8 mouse cellular contexts compared by ENCODE assay signal in the genomic region with DNA sequence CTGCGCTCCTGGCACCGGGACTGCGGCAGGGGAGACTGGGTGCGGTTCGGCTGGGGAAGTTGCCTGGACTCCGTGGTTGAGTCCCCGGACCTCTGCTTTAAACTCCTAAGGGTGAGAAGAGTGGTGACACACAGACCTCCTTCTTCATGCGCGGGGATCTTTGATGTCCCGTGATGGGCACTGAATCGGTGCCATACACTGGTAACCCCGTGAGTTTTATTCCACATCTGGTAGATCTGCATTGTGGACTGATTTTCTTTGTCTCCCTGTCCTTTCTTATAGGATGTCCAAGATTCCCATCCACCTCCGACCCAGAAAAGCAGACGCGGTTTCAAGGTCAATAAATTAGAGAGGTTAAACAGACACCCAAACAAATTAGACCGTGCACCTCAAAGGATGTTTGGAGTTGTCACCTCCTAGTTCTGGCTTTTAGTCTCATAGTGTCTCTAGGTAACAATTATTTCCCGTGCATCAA. TPM values are rescaled to one million over a fixed set of nuclear protein-coding genes. Genes with fewer than 3 reads are reported as not detected.
DNase-seq lines count a peak whose midpoint lies in the region; ATAC-seq and TF ChIP-seq lines count a peak whose summit lies in the region.

No protein-coding gene starts in this region.

- DNase-seq in heart, adult 11 months: peak; percentile 75
- no peak for DNase-seq in heart, adult 18-20 months
- no peak for DNase-seq in MN1 (ENCODE audit: low spot score)
- DNase-seq in thymus, postnatal 36 days: no peak

- no peaks in the 10 kb centered on the region for H3K36me3 ChIP-seq in E14TG2a.4 (ENCODE audit: insufficient read depth, low read length)
- no peaks in the 10 kb centered on the region for H3K36me3 ChIP-seq in heart, embryonic 15.5 days
- no peaks in the 10 kb centered on the region for H3K36me3 ChIP-seq in liver, embryonic 15.5 days (replicated peaks)

- peak overlapping the region; percentile 79 for H3K4me3 ChIP-seq in E14TG2a.4 (replicated peaks; ENCODE audit: low read length)
- peak overlapping the region; percentile 47 for H3K4me3 ChIP-seq in heart, embryonic 15.5 days
- H3K4me3 ChIP-seq in liver, embryonic 15.5 days (replicated peaks): peak overlapping the region; percentile 30

- peaks cover 47% of the 10 kb centered on the region for H3K27me3 ChIP-seq in E14TG2a.4 (ENCODE audit: insufficient read depth, low read length)
- H3K27me3 ChIP-seq in heart, embryonic 15.5 days: peaks cover 50% of the 10 kb centered on the region
- H3K27me3 ChIP-seq in liver, embryonic 15.5 days: peaks cover 50% of the 10 kb centered on the region

- H3K27ac ChIP-seq in heart, embryonic 15.5 days: no peak overlapping the region
- H3K27ac ChIP-seq in liver, embryonic 15.5 days (replicated peaks): no peak overlapping the region

- peaks cover 9% of the 10 kb centered on the region for H3K4me1 ChIP-seq in E14TG2a.4 (replicated peaks; ENCODE audit: low read depth, low read length)
- peaks cover 15% of the 10 kb centered on the region for H3K4me1 ChIP-seq in heart, embryonic 15.5 days (replicated peaks)
- H3K4me1 ChIP-seq in liver, embryonic 15.5 days (replicated peaks): peaks cover 8% of the 10 kb centered on the region; the same call in 1 of the 2 replicates

- no peak overlapping the region for H3K9ac ChIP-seq in heart, embryonic 15.5 days
- no peak overlapping the region for H3K9ac ChIP-seq in liver, embryonic 15.5 days

- no peak for TF ChIP-seq CTCF in E14TG2a.4 (conservative IDR thresholded peaks at IDR 0.05; ENCODE audit: low read length)

- ATAC-seq in heart, embryonic 15.5 days (replicated peaks; ENCODE audit: insufficient number of reproducible peaks, insufficient read depth, low FRiP score, low read depth): no peak
- no peak for ATAC-seq in liver, embryonic 15.5 days (ENCODE audit: insufficient read depth)
- ATAC-seq in megakaryocyte-erythroid progenitor cell, adult 5-6 weeks (replicated peaks; ENCODE audit: low FRiP score, low TSS enrichment, poor library complexity, severe bottlenecking): no peak

- H3K9me3 ChIP-seq in E14TG2a.4 (ENCODE audit: low read length): no peaks in the 10 kb centered on the region
- H3K9me3 ChIP-seq in heart, embryonic 15.5 days (replicated peaks): no peaks in the 10 kb centered on the region
- H3K9me3 ChIP-seq in liver, embryonic 15.5 days (replicated peaks): no peaks in the 10 kb centered on the region

- 3% methylated on average over 17 of the region's 17 CpGs for WGBS in heart, embryonic 15.5 days
- 2% methylated on average over 17 of the region's 17 CpGs for WGBS in liver, embryonic 15.5 days (ENCODE audit: insufficient replicate concordance)

- peak overlapping the region; percentile 81 for H3K4me2 ChIP-seq in heart, embryonic 15.5 days
- H3K4me2 ChIP-seq in liver, embryonic 15.5 days: peak overlapping the region; percentile 48

RNA-seq across cellular contexts. Expression of a gene that starts 0.3 kb away (rescaled TPM):
- total RNA-seq in heart, adult 18-20 months (2021): under 1 TPM; 0.10 to 0.62 TPM
- polyA plus RNA-seq in heart, embryonic 15.5 days (2015; fragmentation: Nextera tagmentation; extraction: Ambion mirVana): 0.09 and 0.24 TPM in 2 replicates
- polyA plus RNA-seq in liver, embryonic 15.5 days (2015; fragmentation: Nextera tagmentation; extraction: Ambion mirVana): 1.4 and 1.8 TPM in 2 replicates
- 0.37 and 1.7 TPM in 2 replicates for total RNA-seq in megakaryocyte-erythroid progenitor cell, adult 5-6 weeks (2014; fragmentation: Nextera tagmentation)
- 2.4 and 4.6 TPM in 2 replicates for total RNA-seq in megakaryocyte-erythroid progenitor cell, adult 5-6 weeks (2017)

RNA-seq across cellular contexts. Expression of a gene that starts 29.4 kb away (rescaled TPM):
- 10 to 100 TPM; 21.1 to 34.4 TPM for total RNA-seq in heart, adult 18-20 months (2021)
- polyA plus RNA-seq in heart, embryonic 15.5 days (2015; fragmentation: Nextera tagmentation; extraction: Ambion mirVana): 43.2 and 43.5 TPM in 2 replicates
- 28.7 and 30.0 TPM in 2 replicates for polyA plus RNA-seq in liver, embryonic 15.5 days (2015; fragmentation: Nextera tagmentation; extraction: Ambion mirVana)
- 279 and 362 TPM in 2 replicates for total RNA-seq in megakaryocyte-erythroid progenitor cell, adult 5-6 weeks (2014; fragmentation: Nextera tagmentation)
- 189 and 195 TPM in 2 replicates for total RNA-seq in megakaryocyte-erythroid progenitor cell, adult 5-6 weeks (2017)

Comparison
In these comparisons a context has a peak if more than half of its experiments do, and no peak if none do; other contexts are left out.
1. RNA of a gene that starts 29.4 kb away (total RNA-seq): 189 to 362 TPM in megakaryocyte-erythroid progenitor cell, adult 5-6 weeks; 21.1 to 34.4 TPM in heart, adult 18-20 months; every median in the first group is over 4 times any median in the second.
2. Peak in every context shown above with its lines, with median percentiles within 50 percentile points of each other: H3K4me3 ChIP-seq.